Mouse (Mus musculus): Measurements from ENCODE around the gene Srbd1. TPM values are rescaled to one million over a fixed set of nuclear protein-coding genes. Genes with fewer than 3 reads are reported as not detected.

Gene Srbd1
- polyA plus RNA-seq, 1 experiment from 2014 or later: 8.0 TPM

DNA sequence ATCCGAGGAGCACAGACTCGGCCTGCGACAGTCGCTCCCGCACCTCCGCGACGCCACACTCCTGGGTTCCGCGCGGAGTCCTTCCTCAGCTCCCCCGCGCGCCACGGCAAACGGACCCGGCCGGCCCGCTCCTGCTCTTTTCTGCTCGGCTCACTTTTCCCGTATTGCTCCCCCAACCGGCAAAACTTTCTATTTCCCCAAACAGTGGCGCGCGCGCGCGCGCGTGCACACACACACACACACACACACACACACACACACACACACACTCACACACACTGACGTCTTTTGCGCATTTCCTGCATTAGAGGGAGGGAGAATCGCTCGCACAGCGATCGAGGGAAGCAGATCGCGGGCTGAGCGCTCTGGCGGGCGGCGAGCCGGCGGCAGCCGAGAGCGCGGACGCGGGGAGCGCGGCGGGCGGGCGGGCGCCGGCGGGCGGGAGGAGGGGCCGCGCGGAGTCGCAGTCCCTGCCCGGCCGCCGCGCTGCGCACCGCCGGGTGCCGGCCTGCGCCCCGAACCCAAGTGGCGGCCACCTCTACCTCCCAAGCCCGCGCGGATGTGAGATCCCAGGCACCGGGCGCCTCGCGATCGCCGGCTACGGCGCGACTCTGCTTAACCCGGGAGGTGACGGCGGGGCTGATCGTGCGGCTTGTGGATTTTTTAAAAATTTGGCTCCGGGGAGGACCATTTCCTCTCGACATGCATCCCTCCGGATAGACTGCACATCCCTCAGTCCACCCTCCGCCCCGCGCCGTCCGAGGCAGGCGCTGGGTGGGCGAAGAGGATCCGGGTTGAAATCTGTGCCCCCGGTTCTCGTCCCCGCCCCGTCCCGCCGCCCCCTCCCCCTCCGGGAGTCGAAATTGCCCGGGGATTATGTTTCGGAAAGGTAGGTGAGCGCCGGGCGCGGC, 22.6 kb upstream of the Srbd1 start, which contains the start of gene Prkce:
Prkce (plus strand) TSS at position 466 of the 911 bp plus-strand sequence.
- Histone ChIP-seq H3K4me1 (replicated peaks; ENCODE audit: insufficient read depth, low read length) (peaks cover 15% of the 10 kb centered on the region), H3K4me3 (replicated peaks; ENCODE audit: low read depth, low read length) (peak within 1 kb of the TSS; percentile 83), H3K27ac (peak within 1 kb of the TSS; percentile 99), H3K9me3 (replicated peaks; ENCODE audit: low read length) (no peaks in the 10 kb centered on the region), H3K9ac (ENCODE audit: low read depth, low read length) (peak within 1 kb of the TSS; percentile 92), H3K36me3 (ENCODE audit: insufficient read depth, low read length) (0 out of 2 replicates have a peak, but pooled peaks cover 4% of the 10 kb centered on the region), H3K4me2 (ENCODE audit: low read length) (peak within 1 kb of the TSS; percentile 95), H3K27me3 (ENCODE audit: insufficient read depth, low read length) (no peaks in the 10 kb centered on the region)
- peak; percentile 59 for TF ChIP-seq CTCF (IDR thresholded peaks at IDR 0.05; ENCODE audit: low read depth)
- WGBS: under 1% methylated on average over 91 of the region's 115 CpGs
- DNase-seq (ENCODE audit: low spot score): peak; percentile 92
- peak; percentile 68 for ATAC-seq (replicated peaks; ENCODE audit: low FRiP score, low read depth)

DNA sequence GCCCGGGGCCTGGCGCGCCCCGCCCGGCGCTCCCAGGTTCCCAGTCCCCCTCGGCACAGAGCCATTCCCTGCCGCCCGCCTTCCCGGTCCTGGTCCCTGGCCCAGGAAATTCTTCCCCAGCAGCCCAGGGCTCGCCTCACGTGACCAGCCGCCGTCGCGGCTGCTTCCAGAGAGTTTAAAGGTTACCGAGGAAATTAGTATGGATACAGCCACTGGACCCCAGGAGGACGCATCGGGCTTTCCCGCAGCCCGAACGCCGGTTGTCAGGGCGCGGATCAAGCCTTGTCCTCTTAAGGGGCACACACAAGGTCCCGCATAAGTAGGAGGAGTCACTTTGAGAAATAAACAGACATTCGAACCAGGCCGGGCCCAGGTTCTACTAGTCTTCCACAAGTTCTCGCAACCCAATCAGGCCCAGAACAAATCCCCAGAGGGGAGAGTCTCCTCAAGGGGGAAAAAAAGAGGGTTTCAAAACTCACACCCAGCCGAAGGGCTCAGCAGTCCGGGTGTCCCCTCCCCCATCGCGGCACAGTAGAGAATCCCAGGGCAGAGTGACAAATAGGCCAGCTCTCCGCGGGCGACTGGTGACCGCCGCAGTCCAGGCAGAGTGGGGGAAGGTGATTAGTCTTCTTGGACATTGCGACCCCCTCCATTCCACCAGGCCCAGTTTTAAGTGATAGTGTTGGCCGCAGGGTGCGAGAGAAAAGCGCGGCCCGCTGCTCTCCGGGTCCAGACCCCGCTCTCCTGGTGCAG, 21.8 kb upstream of the Srbd1 start:
- peak; percentile 86 for DNase-seq (ENCODE audit: low spot score)
- TF ChIP-seq CTCF (IDR thresholded peaks at IDR 0.05; ENCODE audit: low read depth): 0 out of 2 replicates have a peak, but pooled peaks have one; percentile 5

DNA sequence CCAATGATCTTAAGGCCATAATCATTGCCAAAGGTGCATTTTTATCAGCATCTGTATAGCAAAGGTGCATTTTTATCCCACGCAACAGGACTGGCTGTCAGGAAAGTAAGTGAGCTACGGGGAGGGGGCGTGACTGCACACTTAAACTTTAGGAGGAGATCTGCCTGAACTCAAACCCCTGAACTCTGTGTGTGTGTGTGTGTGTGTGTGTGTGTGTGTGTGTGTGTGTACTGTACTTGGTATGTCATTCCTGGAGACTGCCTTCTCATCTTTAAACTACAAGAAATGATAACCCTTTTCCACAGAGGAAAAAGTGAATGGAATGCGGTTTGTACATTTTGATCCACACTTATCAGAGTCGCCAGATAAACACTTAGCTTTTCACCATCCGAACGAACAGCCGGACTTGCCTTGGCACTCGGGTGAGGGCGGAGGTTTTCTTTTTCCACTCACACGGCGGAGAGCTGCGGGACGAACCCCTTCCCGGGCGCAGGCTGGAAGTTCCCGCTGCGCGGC, 21.1 kb upstream of the Srbd1 start:
- ATAC-seq (replicated peaks; ENCODE audit: low FRiP score, low read depth) (no peak), DNase-seq (ENCODE audit: low spot score) (no peak)
- no peak for TF ChIP-seq CTCF (IDR thresholded peaks at IDR 0.05; ENCODE audit: low read depth)
- Histone ChIP-seq H3K4me2 (ENCODE audit: low read length) (peak overlapping the region; percentile 95), H3K9ac (ENCODE audit: low read depth, low read length) (peak overlapping the region; percentile 92), H3K4me1 (replicated peaks; ENCODE audit: insufficient read depth, low read length) (peaks cover 15% of the 10 kb centered on the region), H3K9me3 (replicated peaks; ENCODE audit: low read length) (no peaks in the 10 kb centered on the region), H3K4me3 (replicated peaks; ENCODE audit: low read depth, low read length) (peak overlapping the region; percentile 83), H3K27me3 (ENCODE audit: insufficient read depth, low read length) (no peaks in the 10 kb centered on the region), H3K27ac (peak overlapping the region; percentile 99), H3K36me3 (ENCODE audit: insufficient read depth, low read length) (0 out of 2 replicates have a peak, but pooled peaks cover 4% of the 10 kb centered on the region)
- WGBS: 1% methylated on average over 19 of the region's 19 CpGs

More for the DNA sequence above, 21.8 kb upstream of the Srbd1 start:
- Histone ChIP-seq H3K27ac (peak overlapping the region; percentile 99), H3K36me3 (ENCODE audit: insufficient read depth, low read length) (0 out of 2 replicates have a peak, but pooled peaks cover 4% of the 10 kb centered on the region), H3K27me3 (ENCODE audit: insufficient read depth, low read length) (no peaks in the 10 kb centered on the region), H3K4me2 (ENCODE audit: low read length) (peak overlapping the region; percentile 95), H3K4me1 (replicated peaks; ENCODE audit: insufficient read depth, low read length) (peaks cover 15% of the 10 kb centered on the region), H3K4me3 (replicated peaks; ENCODE audit: low read depth, low read length) (peak overlapping the region; percentile 83), H3K9ac (ENCODE audit: low read depth, low read length) (peak overlapping the region; percentile 92), H3K9me3 (replicated peaks; ENCODE audit: low read length) (no peaks in the 10 kb centered on the region)
- under 1% methylated on average over 46 of the region's 46 CpGs for WGBS
- ATAC-seq (replicated peaks; ENCODE audit: low FRiP score, low read depth): peak; percentile 60

- DNase-seq (ENCODE audit: low spot score): no peak
Measured at GRCm38 (mm10) chr17:86164416-86164815, 19.4 kb upstream of the Srbd1 start.

DNA sequence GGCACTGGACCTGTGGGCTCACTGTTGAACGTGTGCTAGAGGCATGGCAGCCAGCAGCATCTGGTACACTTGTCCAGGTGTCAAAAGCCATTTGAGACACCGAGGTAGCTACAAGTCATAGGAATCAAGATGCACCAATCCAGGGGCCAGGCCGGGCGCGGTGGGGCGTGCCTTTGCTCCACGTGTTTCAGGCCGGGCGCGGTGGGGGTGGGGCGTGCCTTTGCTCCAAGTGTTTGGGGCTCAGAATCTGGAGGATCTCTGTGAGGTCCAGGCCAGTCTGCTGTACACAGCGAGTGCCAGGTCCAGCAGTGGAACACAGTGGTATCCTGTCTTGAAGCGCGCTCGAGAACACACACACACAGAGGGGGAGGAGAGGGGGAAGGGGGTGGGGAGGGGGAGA, 17.7 kb upstream of the Srbd1 start:
- Histone ChIP-seq H3K9me3 (replicated peaks; ENCODE audit: low read length) (no peaks in the 10 kb centered on the region), H3K36me3 (ENCODE audit: insufficient read depth, low read length) (no peaks in the 10 kb centered on the region), H3K27me3 (ENCODE audit: insufficient read depth, low read length) (no peaks in the 10 kb centered on the region), H3K4me1 (replicated peaks; ENCODE audit: insufficient read depth, low read length) (no peaks in the 10 kb centered on the region), H3K27ac (no peak overlapping the region), H3K9ac (ENCODE audit: low read depth, low read length) (no peak overlapping the region), H3K4me2 (ENCODE audit: low read length) (no peak overlapping the region), H3K4me3 (replicated peaks; ENCODE audit: low read depth, low read length) (no peak overlapping the region)
- WGBS: 75% methylated on average over 15 of the region's 15 CpGs
- TF ChIP-seq CTCF (IDR thresholded peaks at IDR 0.05; ENCODE audit: low read depth): no peak
- ATAC-seq (replicated peaks; ENCODE audit: low FRiP score, low read depth) (no peak), DNase-seq (ENCODE audit: low spot score) (no peak)

More at GRCm38 (mm10) chr17:86164416-86164815, 19.4 kb upstream of the Srbd1 start:
- no peak for TF ChIP-seq CTCF (IDR thresholded peaks at IDR 0.05; ENCODE audit: low read depth)
- H3K9me3 ChIP-seq (replicated peaks; ENCODE audit: low read length): no peaks in the 10 kb centered on the region
- peaks cover 6% of the 10 kb centered on the region for H3K4me1 ChIP-seq (replicated peaks; ENCODE audit: insufficient read depth, low read length)
- H3K36me3 ChIP-seq (ENCODE audit: insufficient read depth, low read length): no peaks in the 10 kb centered on the region
- ATAC-seq (replicated peaks; ENCODE audit: low FRiP score, low read depth): no peak
- WGBS: 79% methylated on average over 7 of the region's 7 CpGs
- no peak overlapping the region for H3K4me3 ChIP-seq (replicated peaks; ENCODE audit: low read depth, low read length)
- no peak overlapping the region for H3K27ac ChIP-seq
- H3K27me3 ChIP-seq (ENCODE audit: insufficient read depth, low read length): no peaks in the 10 kb centered on the region
- H3K9ac ChIP-seq (ENCODE audit: low read depth, low read length): no peak overlapping the region
- no peak overlapping the region for H3K4me2 ChIP-seq (ENCODE audit: low read length)

- no peaks in the 10 kb centered on the region for H3K36me3 ChIP-seq (ENCODE audit: insufficient read depth, low read length)
- H3K4me2 ChIP-seq (ENCODE audit: low read length): no peak overlapping the region
- no peaks in the 10 kb centered on the region for H3K27me3 ChIP-seq (ENCODE audit: insufficient read depth, low read length)
- no peak for TF ChIP-seq CTCF (IDR thresholded peaks at IDR 0.05; ENCODE audit: low read depth)
- 82% methylated on average over 6 of the region's 6 CpGs for WGBS
- no peaks in the 10 kb centered on the region for H3K4me1 ChIP-seq (replicated peaks; ENCODE audit: insufficient read depth, low read length)
- no peak overlapping the region for H3K27ac ChIP-seq
- H3K9ac ChIP-seq (ENCODE audit: low read depth, low read length): no peak overlapping the region
- DNase-seq (ENCODE audit: low spot score): no peak
- H3K9me3 ChIP-seq (replicated peaks; ENCODE audit: low read length): no peaks in the 10 kb centered on the region
- no peak overlapping the region for H3K4me3 ChIP-seq (replicated peaks; ENCODE audit: low read depth, low read length)
- ATAC-seq (replicated peaks; ENCODE audit: low FRiP score, low read depth): no peak
Measured at GRCm38 (mm10) chr17:86156999-86157398, 12.0 kb upstream of the Srbd1 start.

Data from kidney, postnatal 0 days (tissue).